Mouse (Mus musculus) liver, embryonic 11.5 days (tissue): ENCODE measurements at regions not wholly inside any gene's neighbourhood (a gene's known extent, or its start where the extent isn't known, plus 50 kb on each side); places are given as distances from the start of the nearest gene placed in this dataset.

Source experiments
- ATAC-seq: fragments of 200-750 bp; cut with Nextera tagmentation; replicated peaks from 2 replicates; pipeline ENCODE4 v1.8.0; 2017; ENCODE audit warnings: moderate number of reproducible peaks, mild to moderate bottlenecking, moderate TSS enrichment, moderate library complexity; ENCODE audit not compliant: low FRiP score
- DNase-seq: peaks from one replicate; pipeline ENCODE4 v3.0.0-alpha.2; 2017; ENCODE audit warnings: low spot score
- H3K27ac ChIP-seq: fragments of 300-500 bp; sonication (generic); 2 replicates; pipeline ENCODE4 v1.5.1; 2014; ENCODE audit warnings: mild to moderate bottlenecking, low read depth, low read length, control low read depth
- H3K27me3 ChIP-seq: fragments of 300-500 bp; sonication (generic); replicated peaks from 2 replicates; pipeline ENCODE4 v1.6.1; 2014; ENCODE audit warnings: low read length, mixed read lengths; ENCODE audit not compliant: control insufficient read depth, insufficient read depth
- H3K36me3 ChIP-seq: fragments of 300-500 bp; sonication (generic); 2 replicates; pipeline ENCODE4 v1.6.1; 2014; ENCODE audit warnings: mild to moderate bottlenecking, low read length, moderate library complexity, mixed read lengths; ENCODE audit not compliant: control insufficient read depth, insufficient read depth
- H3K4me1 ChIP-seq: fragments of 300-500 bp; sonication (generic); replicated peaks from 2 replicates; pipeline ENCODE4 v1.6.1; 2014; ENCODE audit warnings: low read length, mixed read lengths; ENCODE audit not compliant: control insufficient read depth, insufficient read depth
- H3K4me2 ChIP-seq: fragments of 300-500 bp; sonication (generic); 2 replicates; pipeline ENCODE4 v1.6.1; 2014; ENCODE audit warnings: mild to moderate bottlenecking, control low read depth, moderate library complexity
- H3K4me3 ChIP-seq: fragments of 300-500 bp; sonication (generic); 2 replicates; pipeline ENCODE4 v1.5.1; 2014; ENCODE audit warnings: low read depth, low read length, control low read depth
- H3K9ac ChIP-seq: fragments of 300-500 bp; sonication (generic); 2 replicates; pipeline ENCODE4 v1.6.1; 2014; ENCODE audit warnings: low read depth, low read length, control low read depth
- H3K9me3 ChIP-seq: fragments of 300-500 bp; sonication (generic); 2 replicates; pipeline ENCODE4 v1.6.1; 2016; ENCODE audit warnings: low read length, inconsistent platforms, mixed read lengths; ENCODE audit not compliant: control insufficient read depth
- WGBS: fragments of 180-500 bp; shearing (Covaris S2); extraction: QIAGEN DNeasy Blood & Tissue Kit; methylation state at CpG from one replicate; pipeline ENCODE4 v1.1.7; 2014; 5-methylcytosine and 5-hydroxymethylcytosine counted together

DNA sequence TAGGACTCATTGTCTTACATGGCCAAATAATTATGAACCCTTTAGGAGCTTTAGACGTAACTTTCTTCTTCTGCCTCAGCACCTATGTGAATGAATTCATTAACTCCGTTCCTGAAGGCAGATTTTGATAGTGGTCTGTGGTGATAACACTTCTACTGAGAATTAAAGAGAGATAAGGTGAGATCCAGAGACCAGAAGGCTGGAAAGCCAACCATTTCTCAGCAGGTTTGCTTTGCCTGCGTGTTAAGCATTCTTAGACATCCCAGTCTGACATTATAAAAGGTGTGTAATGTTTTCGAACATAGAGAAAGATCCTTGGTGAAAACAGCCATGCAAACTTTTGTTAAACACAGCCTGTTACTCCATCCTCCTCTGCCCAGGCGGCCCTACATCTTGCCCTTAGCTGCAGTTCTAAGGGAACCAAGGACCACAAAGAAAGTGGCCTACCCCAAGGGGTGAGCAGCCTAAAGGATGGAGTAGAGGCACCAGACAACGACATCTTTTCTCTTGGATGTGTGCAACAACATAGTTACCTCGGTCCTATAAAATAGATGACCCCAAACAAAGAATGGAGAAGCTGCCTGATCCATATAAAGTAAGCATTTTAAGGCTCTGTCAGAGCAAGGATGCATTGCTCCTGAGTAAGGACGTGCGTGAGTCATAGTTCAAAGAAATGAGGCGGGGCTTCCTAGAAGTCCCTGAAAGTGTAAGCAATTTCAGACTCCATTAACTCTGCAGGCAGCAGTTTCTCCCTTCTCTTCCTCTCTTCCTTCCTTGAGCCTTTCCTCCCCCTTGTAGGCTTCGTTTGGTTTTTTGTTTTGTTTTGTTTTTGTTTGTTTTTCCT lies 55.1 kb upstream of the Xpr1 start:
- H3K4me3 ChIP-seq = no peak overlapping the region
- no peaks in the 10 kb centered on the region for H3K36me3 ChIP-seq
- H3K9ac ChIP-seq = no peak overlapping the region
- DNase-seq (no peak), ATAC-seq (peak; percentile 79)
- H3K27ac ChIP-seq = no peak overlapping the region
- H3K4me1 ChIP-seq = peaks cover 10% of the 10 kb centered on the region
- H3K4me2 ChIP-seq = no peak overlapping the region
- no peaks in the 10 kb centered on the region for H3K27me3 ChIP-seq
- no peaks in the 10 kb centered on the region for H3K9me3 ChIP-seq
- WGBS = 55% methylated on average over 11 of the region's 11 CpGs

- no peaks in the 10 kb centered on the region for H3K9me3 ChIP-seq
- H3K4me1 ChIP-seq = peaks cover 10% of the 10 kb centered on the region
- no peak overlapping the region for H3K9ac ChIP-seq
- no peaks in the 10 kb centered on the region for H3K27me3 ChIP-seq
- DNase-seq (no peak), ATAC-seq (no peak)
- no peaks in the 10 kb centered on the region for H3K36me3 ChIP-seq
- 71% methylated on average over 5 of the region's 5 CpGs for WGBS
- H3K27ac ChIP-seq = no peak overlapping the region
- no peak overlapping the region for H3K4me2 ChIP-seq
- H3K4me3 ChIP-seq = no peak overlapping the region
Observed at GRCm38 (mm10) chr1:155472956-155473646, 55.9 kb upstream of the Xpr1 start.

- Histone ChIP-seq H3K4me2 (no peak overlapping the region), H3K27ac (no peak overlapping the region), H3K36me3 (no peaks in the 10 kb centered on the region), H3K4me3 (no peak overlapping the region), H3K9ac (no peak overlapping the region), H3K27me3 (no peaks in the 10 kb centered on the region), H3K4me1 (peaks cover 10% of the 10 kb centered on the region), H3K9me3 (no peaks in the 10 kb centered on the region)
- no peak for ATAC-seq
- 48% methylated on average over 2 of the region's 2 CpGs for WGBS
- DNase-seq = no peak
Observed at GRCm38 (mm10) chr1:155474973-155475372, 57.8 kb upstream of the Xpr1 start.

DNA sequence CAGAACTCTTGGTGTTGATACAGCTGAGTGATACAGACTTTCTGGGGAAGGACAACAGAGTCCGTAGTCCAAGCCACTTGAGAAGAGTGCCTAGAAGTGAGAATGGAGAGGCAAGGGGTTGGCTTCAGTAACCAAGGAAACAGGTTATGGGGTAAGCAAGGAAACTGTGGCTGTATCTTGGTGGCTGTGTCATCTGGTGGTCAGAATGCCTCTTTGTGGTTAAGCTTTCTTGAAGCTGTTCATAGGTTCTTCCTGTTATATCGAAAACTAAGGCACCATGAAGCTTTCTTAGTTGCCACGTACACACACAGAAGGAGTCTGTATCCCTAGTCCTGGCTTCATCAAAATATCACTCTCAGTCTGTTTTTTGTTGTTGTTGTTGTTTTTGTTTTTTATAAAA lies 59.0 kb upstream of the Xpr1 start:
- Histone ChIP-seq H3K27me3 (no peaks in the 10 kb centered on the region), H3K9me3 (no peaks in the 10 kb centered on the region), H3K9ac (no peak overlapping the region), H3K27ac (no peak overlapping the region), H3K4me2 (no peak overlapping the region), H3K4me3 (no peak overlapping the region), H3K4me1 (peaks cover 9% of the 10 kb centered on the region), H3K36me3 (no peaks in the 10 kb centered on the region)
- DNase-seq (no peak), ATAC-seq (no peak)
- 52% methylated on average over 3 of the region's 3 CpGs for WGBS

DNA sequence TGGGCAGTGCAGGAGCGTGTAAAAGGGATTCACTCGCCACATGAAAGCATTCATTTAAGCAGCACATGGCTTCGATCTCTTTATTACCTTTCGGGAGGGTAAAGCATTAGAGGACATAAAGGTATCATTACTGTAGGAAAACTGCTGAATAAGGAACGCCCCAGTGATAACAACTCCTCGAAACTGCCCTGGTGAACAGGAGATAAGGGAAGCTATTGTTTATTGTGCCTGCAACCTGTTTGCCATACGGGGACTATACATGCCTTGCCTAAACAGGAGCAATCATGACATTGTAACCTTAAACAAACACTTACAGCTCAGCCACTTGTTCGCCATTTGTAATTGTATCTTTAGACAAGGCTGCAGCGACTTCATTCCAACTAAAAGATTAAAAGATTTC lies 64.9 kb upstream of the Xpr1 start:
- H3K36me3 ChIP-seq = no peaks in the 10 kb centered on the region
- no peak overlapping the region; the same call in 1 of the 2 replicates for H3K4me2 ChIP-seq
- no peak overlapping the region for H3K27ac ChIP-seq
- no peak for DNase-seq
- no peaks in the 10 kb centered on the region for H3K27me3 ChIP-seq
- H3K4me3 ChIP-seq = no peak overlapping the region
- no peak overlapping the region for H3K9ac ChIP-seq
- no peak for ATAC-seq
- no peaks in the 10 kb centered on the region for H3K9me3 ChIP-seq
- H3K4me1 ChIP-seq = 0 out of 2 replicates have a peak, but pooled peaks cover 4% of the 10 kb centered on the region
- 46% methylated on average over 9 of the region's 9 CpGs for WGBS

DNA sequence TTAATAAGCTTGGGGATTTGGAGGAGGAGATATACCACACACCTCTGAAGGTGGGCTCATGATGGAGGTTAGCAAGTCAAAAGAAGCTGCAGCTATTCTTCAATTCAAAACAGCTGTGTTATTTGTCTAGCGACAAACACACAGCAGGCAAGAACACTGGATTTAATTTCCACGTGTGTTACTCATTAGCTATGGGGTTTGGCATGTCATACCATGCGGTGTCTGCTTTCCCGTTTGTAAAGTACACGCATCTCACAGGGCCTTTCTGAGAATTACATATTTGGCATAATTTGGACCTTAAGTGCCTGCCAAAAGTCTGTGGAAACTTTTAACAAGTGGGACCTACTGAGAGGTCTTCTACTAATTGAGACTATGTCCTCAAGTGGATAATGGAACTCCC lies 65.5 kb upstream of the Xpr1 start:
- Histone ChIP-seq H3K9me3 (no peaks in the 10 kb centered on the region), H3K4me3 (no peak overlapping the region), H3K9ac (no peak overlapping the region), H3K27ac (no peak overlapping the region), H3K4me1 (0 out of 2 replicates have a peak, but pooled peaks cover 4% of the 10 kb centered on the region), H3K36me3 (no peaks in the 10 kb centered on the region), H3K27me3 (no peaks in the 10 kb centered on the region), H3K4me2 (no peak overlapping the region)
- ATAC-seq (no peak), DNase-seq (peak; percentile 14)
- WGBS = 80% methylated on average over 5 of the region's 5 CpGs

- no peaks in the 10 kb centered on the region for H3K36me3 ChIP-seq
- WGBS = 56% methylated on average over 7 of the region's 7 CpGs
- H3K9me3 ChIP-seq = no peaks in the 10 kb centered on the region
- H3K4me1 ChIP-seq = 0 out of 2 replicates have a peak, but pooled peaks cover 4% of the 10 kb centered on the region
- H3K27ac ChIP-seq = no peak overlapping the region
- ATAC-seq (no peak), DNase-seq (peak; percentile 28)
- no peak overlapping the region for H3K9ac ChIP-seq
- H3K4me2 ChIP-seq = no peak overlapping the region
- no peak overlapping the region for H3K4me3 ChIP-seq
- no peaks in the 10 kb centered on the region for H3K27me3 ChIP-seq
Observed at GRCm38 (mm10) chr1:155483693-155484092, 66.5 kb upstream of the Xpr1 start.

DNA sequence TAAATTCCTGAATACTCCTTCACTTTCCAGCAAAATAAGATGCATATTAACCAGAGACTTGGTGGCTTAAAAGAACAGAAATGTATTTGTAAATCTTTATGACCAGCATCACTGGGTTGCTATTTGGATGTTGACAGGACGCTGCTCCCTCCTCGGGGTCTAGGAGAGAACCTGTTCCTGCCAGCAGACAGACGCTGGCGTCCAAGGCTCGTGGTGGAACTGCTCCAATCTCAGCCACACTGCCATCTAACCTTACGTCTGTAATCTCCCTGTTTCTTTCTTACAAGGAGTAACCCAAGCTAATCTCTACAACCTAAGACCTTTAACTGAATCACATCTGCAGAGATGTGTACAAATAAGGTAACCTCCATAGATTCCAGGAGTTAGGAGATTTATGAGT lies 70.1 kb upstream of the Acbd6 start:
- no peak overlapping the region for H3K9ac ChIP-seq
- H3K9me3 ChIP-seq = no peaks in the 10 kb centered on the region
- no peaks in the 10 kb centered on the region for H3K36me3 ChIP-seq
- no peak overlapping the region for H3K27ac ChIP-seq
- no peak overlapping the region for H3K4me2 ChIP-seq
- 82% methylated on average over 6 of the region's 6 CpGs for WGBS
- DNase-seq = no peak
- no peak for ATAC-seq
- H3K27me3 ChIP-seq = no peaks in the 10 kb centered on the region
- no peak overlapping the region for H3K4me3 ChIP-seq
- H3K4me1 ChIP-seq = no peaks in the 10 kb centered on the region
